Mouse (Mus musculus): ENCODE results near the gene Kcnn1. TPM values are rescaled to one million over a fixed set of nuclear protein-coding genes. Genes with fewer than 3 reads are reported as not detected.

The Kcnn1 gene
- total and polyA plus RNA-seq, 3 experiments: 12.6 to 21.5 (median 14.7) TPM

DNA sequence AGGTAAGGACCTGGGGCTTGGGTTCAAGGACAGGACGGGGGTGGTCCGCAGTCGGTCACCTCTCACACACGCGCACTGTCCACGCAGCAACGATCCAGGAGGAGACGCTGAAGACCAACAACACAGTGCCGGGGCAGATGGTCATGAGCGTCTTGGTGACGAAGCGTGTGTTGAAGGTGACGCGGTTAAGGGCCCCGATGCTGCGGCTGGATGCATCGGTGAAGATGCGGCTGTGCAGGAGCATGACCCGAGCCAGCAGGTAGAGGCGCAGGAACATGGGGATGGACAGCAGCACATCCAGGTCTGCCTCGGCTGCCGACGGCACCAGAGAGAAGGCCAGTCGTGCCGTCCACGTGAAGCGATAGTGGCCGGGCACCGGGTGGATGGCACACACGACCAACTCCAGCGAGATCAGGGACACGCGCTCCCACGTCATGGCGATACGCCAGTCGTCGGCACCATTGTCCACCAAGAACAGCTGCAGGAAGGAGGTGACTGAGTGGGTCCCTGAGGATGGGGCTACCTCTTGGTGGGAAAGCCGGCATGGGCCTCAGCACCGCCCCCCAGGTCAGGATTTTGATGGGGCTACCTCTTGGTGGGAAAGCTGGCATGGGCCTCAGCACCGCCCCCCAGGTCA is 10.3 kb downstream of the Kcnn1 start:
- no peak overlapping the region for H3K4me3 ChIP-seq
- no peak overlapping the region for H3K9ac ChIP-seq (ENCODE audit: low read depth, low read length)
- no peak for DNase-seq
- intact Hi-C loops (cut with DNase I): no loop called here
- peaks cover 2% of the 10 kb centered on the region; the same call in 1 of the 2 replicates for H3K4me1 ChIP-seq (ENCODE audit: control insufficient read depth, insufficient read depth, low read length)
- 88% methylated on average over 41 of the region's 41 CpGs for WGBS
- no peaks in the 10 kb centered on the region for H3K27me3 ChIP-seq (ENCODE audit: control insufficient read depth, insufficient read depth, low read length)
- H3K27ac ChIP-seq: no peak overlapping the region
- no peaks in the 10 kb centered on the region for H3K79me2 ChIP-seq (replicated peaks; ENCODE audit: control insufficient read depth, insufficient read depth, low read length)
- TF ChIP-seq CTCF (IDR thresholded peaks at IDR 0.05) (no peak), POLR2A (IDR thresholded peaks at IDR 0.05; ENCODE audit: insufficient read depth, low read depth, low read length) (no peak), EP300 (IDR thresholded peaks at IDR 0.05; ENCODE audit: insufficient read depth, low read depth, low read length) (no peak)
- no peaks in the 10 kb centered on the region for H3K36me3 ChIP-seq (ENCODE audit: control insufficient read depth, insufficient read depth, low read length)

DNA sequence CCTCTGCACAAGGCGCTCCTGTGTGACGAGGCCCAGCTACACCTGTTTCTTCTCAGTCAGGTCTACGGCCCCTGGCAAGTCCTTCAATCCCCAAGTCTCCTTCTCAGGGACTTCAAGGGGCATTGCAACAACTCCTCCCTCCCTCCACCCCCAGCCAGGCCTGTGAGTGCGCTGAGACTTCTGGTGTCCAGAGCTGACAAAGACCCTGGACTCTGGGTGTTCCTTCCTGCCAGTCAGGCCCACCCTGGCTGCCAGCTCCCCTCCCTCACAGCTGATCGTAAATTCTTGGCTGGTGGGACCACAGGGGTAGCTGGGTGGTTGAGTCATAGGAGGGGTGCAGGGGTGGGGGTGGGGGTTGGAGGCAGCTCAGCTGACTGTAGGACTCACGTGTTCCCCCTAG is 11.2 kb downstream of the Kcnn1 start:
- peaks cover 2% of the 10 kb centered on the region; the same call in 1 of the 2 replicates for H3K4me1 ChIP-seq (ENCODE audit: control insufficient read depth, insufficient read depth, low read length)
- no peaks in the 10 kb centered on the region for H3K79me2 ChIP-seq (replicated peaks; ENCODE audit: control insufficient read depth, insufficient read depth, low read length)
- TF ChIP-seq EP300 (IDR thresholded peaks at IDR 0.05; ENCODE audit: insufficient read depth, low read depth, low read length) (no peak), CTCF (IDR thresholded peaks at IDR 0.05) (no peak), POLR2A (IDR thresholded peaks at IDR 0.05; ENCODE audit: insufficient read depth, low read depth, low read length) (no peak)
- H3K9ac ChIP-seq (ENCODE audit: low read depth, low read length): no peak overlapping the region
- H3K27ac ChIP-seq: no peak overlapping the region
- H3K27me3 ChIP-seq (ENCODE audit: control insufficient read depth, insufficient read depth, low read length): no peaks in the 10 kb centered on the region
- WGBS: 56% methylated on average over 6 of the region's 6 CpGs
- no peak for DNase-seq
- no peak overlapping the region for H3K4me3 ChIP-seq
- intact Hi-C loops (cut with DNase I): no loop called here
- no peaks in the 10 kb centered on the region for H3K36me3 ChIP-seq (ENCODE audit: control insufficient read depth, insufficient read depth, low read length)

DNA sequence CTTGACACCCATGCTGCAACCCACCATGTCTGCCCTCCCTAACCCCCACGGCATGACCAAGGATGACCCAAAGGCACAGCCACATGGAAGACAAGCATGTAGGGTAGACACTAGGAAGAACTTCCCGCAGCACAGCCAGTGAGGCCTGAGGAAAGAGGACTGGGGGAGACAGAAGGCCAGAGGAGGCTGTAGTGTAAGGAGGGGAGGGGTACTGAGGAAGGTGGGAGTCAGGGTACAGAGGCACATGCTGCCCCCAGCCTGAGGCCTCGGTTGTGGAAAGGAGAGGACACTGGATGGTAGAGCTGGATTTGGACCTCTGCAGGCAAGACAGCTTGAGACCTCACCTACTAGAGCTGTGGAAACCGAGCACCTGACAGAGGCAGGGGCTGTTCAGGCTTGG is 12.1 kb downstream of the Kcnn1 start:
- no peak for TF ChIP-seq EP300 (IDR thresholded peaks at IDR 0.05; ENCODE audit: insufficient read depth, low read depth, low read length)
- TF ChIP-seq POLR2A (IDR thresholded peaks at IDR 0.05; ENCODE audit: insufficient read depth, low read depth, low read length): no peak
- TF ChIP-seq CTCF (IDR thresholded peaks at IDR 0.05): no peak
- Histone ChIP-seq H3K4me1 (ENCODE audit: control insufficient read depth, insufficient read depth, low read length) (no peaks in the 10 kb centered on the region), H3K79me2 (replicated peaks; ENCODE audit: control insufficient read depth, insufficient read depth, low read length) (no peaks in the 10 kb centered on the region), H3K27ac (no peak overlapping the region), H3K27me3 (ENCODE audit: control insufficient read depth, insufficient read depth, low read length) (no peaks in the 10 kb centered on the region), H3K4me3 (no peak overlapping the region), H3K36me3 (ENCODE audit: control insufficient read depth, insufficient read depth, low read length) (no peaks in the 10 kb centered on the region), H3K9ac (ENCODE audit: low read depth, low read length) (no peak overlapping the region)
- no peak for DNase-seq
- 83% methylated on average over 4 of the region's 4 CpGs for WGBS
- intact Hi-C loops (cut with DNase I): no loop called here

DNA sequence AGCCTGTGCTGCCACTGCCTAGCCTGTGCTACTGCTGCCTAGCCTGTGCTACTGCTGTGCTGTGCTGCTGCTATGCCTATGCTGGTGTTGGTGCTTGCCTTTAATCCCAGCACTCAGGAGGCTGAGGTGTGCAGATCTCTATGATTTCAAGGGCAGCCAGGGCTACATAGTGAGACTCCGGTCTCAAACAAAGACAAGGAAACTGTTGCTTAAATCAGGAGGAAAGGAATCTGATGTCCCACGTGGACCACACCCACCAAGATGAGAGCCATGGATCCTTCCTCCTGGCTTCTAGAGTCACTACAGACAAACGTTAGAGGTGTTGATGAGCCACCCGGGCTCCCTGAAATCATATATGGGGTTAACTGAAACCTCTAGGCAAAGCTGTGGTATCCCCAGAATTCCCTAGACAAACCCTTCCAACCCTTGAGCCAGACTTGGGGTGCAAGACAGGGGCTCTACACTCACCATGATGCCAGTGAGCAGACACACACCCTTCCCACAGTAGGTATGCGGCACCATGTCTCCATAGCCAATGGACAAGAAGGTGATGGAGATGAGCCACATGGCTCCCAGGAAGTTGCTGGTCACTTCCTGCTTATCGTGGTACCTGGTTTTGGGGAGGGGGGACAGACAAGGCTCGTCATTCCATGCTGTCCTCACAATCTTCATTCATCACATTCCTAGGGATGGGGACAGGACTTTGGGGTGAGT is 12.8 kb downstream of the Kcnn1 start:
- no peaks in the 10 kb centered on the region for H3K36me3 ChIP-seq (ENCODE audit: control insufficient read depth, insufficient read depth, low read length)
- TF ChIP-seq CTCF (IDR thresholded peaks at IDR 0.05) (no peak), POLR2A (IDR thresholded peaks at IDR 0.05; ENCODE audit: insufficient read depth, low read depth, low read length) (no peak), EP300 (IDR thresholded peaks at IDR 0.05; ENCODE audit: insufficient read depth, low read depth, low read length) (no peak)
- 56% methylated on average over 7 of the region's 7 CpGs for WGBS
- no peak overlapping the region for H3K4me3 ChIP-seq
- DNase-seq: no peak
- H3K4me1 ChIP-seq (ENCODE audit: control insufficient read depth, insufficient read depth, low read length): no peaks in the 10 kb centered on the region
- no peak overlapping the region for H3K9ac ChIP-seq (ENCODE audit: low read depth, low read length)
- H3K27me3 ChIP-seq (ENCODE audit: control insufficient read depth, insufficient read depth, low read length): no peaks in the 10 kb centered on the region
- no peaks in the 10 kb centered on the region for H3K79me2 ChIP-seq (replicated peaks; ENCODE audit: control insufficient read depth, insufficient read depth, low read length)
- intact Hi-C loops (cut with DNase I): no loop called here
- H3K27ac ChIP-seq: no peak overlapping the region

DNA sequence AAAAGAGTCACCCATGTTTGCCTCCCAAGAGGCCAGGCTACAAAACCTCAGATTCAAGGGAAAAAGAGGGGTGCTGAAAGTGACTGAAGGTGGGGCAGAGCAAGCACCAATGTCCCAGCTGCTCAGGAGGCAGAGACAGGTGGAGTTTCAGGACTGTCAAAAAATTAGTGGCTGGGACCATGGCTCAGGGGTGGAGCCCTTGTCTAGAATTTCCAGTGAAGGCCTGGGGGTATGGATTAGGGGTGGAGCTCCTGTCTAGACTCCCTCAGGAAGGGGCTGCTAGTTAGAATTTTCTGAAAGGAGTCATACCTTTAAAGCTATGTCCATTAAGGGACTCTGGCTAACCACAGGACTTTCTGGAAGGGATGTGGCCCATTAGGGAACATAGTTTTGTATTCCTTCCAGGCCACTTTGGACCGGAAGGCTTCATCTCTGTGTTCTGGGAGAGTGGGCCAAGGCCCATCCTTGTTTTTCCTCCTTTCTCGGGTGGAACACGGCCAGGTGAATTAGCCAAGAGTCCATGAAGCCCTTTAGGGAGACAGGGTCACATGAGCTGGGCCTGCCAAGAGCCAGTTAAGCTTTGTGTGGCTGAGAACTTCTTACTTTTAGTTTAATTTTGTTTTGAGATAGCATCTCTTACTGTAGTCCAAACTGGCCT is 13.6 kb downstream of the Kcnn1 start:
- intact Hi-C loops (cut with DNase I): no loop called here
- Histone ChIP-seq H3K27me3 (ENCODE audit: control insufficient read depth, insufficient read depth, low read length) (no peaks in the 10 kb centered on the region), H3K27ac (no peak overlapping the region)

More for the DNA sequence above, 13.6 kb downstream of the Kcnn1 start:
- Histone ChIP-seq H3K36me3 (ENCODE audit: control insufficient read depth, insufficient read depth, low read length) (no peaks in the 10 kb centered on the region), H3K9ac (ENCODE audit: low read depth, low read length) (no peak overlapping the region), H3K4me3 (no peak overlapping the region), H3K4me1 (ENCODE audit: control insufficient read depth, insufficient read depth, low read length) (no peaks in the 10 kb centered on the region), H3K79me2 (replicated peaks; ENCODE audit: control insufficient read depth, insufficient read depth, low read length) (no peaks in the 10 kb centered on the region)
- peak in 1 of 2 experiments; percentile 69 for DNase-seq
- TF ChIP-seq EP300 (IDR thresholded peaks at IDR 0.05; ENCODE audit: insufficient read depth, low read depth, low read length) (no peak), CTCF (IDR thresholded peaks at IDR 0.05) (no peak), POLR2A (IDR thresholded peaks at IDR 0.05; ENCODE audit: insufficient read depth, low read depth, low read length) (no peak)
- WGBS: 56% methylated on average over 3 of the region's 3 CpGs
